Mouse (Mus musculus) WW6 (cell line): ENCODE measurements at regions not wholly inside any gene's neighbourhood (a gene's known extent, or its start where the extent isn't known, plus 50 kb on each side); places are given as distances from the start of the nearest gene placed in this dataset.

Experiments
- DNase-seq: peaks from one replicate; pipeline ENCODE4 v3.0.0-alpha.2; 2013; ENCODE audit warnings: low read depth, low spot score

DNA sequence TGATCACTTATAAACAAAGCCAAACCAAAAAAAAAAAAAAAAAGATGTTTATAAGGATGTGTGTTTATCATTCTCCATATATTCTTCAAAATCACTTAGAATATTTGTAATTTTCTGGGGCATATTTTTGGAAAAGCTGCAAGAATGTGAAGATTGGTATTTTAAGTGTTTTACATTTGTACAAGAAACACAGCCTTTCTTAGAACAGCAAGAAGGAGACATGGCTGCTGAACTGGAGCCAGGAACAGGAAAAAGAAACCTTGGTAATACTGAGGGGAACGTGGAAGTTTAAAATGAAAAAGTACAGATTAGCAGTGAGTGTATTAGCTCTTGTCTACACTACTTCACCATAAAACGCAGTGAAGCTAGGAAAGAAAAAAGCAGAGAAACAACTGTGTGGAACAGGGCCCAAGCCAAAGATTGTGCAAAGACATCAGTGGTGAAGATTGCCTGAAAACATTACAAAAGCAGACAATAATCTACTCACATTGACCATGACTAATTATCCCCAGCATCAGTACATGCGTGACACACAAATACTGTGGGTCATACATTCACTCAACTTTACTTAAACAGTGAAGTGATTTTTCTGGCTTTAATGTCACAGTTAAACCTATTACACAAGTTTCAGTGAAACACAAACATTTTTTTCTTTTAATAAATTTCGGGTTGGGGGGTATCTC, 122.8 kb upstream of the Vegfc start:
- no peak for DNase-seq

GRCm38 (mm10) chr8:53956148-53956547, 121.3 kb upstream of the Vegfc start:
- DNase-seq = no peak

DNA sequence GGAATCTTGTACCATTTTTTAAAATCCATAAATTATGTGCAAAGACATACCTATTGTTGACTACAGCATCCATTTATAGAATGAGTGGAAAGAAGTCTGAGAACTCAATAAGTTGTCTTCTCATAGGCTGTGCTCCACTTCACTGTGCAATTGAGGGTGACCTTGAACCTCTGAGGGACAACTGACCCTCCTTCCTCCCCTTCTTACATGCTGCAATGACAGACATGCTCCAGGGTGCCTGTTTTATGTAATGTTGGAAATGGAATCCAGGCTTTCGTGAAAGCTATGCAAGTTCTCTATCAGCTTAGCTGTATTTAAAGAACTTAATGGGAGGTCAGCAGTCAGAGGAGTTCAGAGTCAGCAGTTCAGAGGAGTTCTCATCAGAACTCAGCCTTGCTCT, 118.9 kb upstream of the Vegfc start:
- no peak for DNase-seq

GRCm38 (mm10) chr8:53962993-53963392, 114.4 kb upstream of the Vegfc start:
- DNase-seq = no peak

- DNase-seq = no peak
Measured at GRCm38 (mm10) chr8:53984296-53984695, 93.1 kb upstream of the Vegfc start.

GRCm38 (mm10) chr8:53985685-53986084, 91.7 kb upstream of the Vegfc start:
- DNase-seq = no peak

GRCm38 (mm10) chr8:53994208-53994607, 83.2 kb upstream of the Vegfc start:
- DNase-seq = no peak

- no peak for DNase-seq
Measured at GRCm38 (mm10) chr8:53997461-53997860, 79.9 kb upstream of the Vegfc start.

DNA sequence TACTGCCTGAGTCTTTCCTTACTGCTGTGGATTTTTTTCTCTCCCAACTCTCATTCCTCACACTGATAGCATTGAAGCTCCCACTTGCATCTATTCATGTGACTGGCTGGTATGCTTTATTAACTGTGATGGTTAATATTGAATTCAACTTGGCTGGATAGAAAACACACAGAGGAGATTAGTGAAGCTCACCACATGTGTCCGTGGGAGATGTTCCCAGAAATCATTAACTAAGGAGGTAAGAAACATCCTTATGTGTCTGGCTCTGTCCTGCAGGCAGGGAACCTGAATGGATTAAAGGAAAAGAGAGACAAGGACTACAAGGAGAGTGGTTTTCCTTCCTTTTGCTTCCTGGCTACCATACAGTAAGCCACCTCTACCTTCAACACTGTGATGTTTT, 74.5 kb upstream of the Vegfc start:
- no peak for DNase-seq

DNA sequence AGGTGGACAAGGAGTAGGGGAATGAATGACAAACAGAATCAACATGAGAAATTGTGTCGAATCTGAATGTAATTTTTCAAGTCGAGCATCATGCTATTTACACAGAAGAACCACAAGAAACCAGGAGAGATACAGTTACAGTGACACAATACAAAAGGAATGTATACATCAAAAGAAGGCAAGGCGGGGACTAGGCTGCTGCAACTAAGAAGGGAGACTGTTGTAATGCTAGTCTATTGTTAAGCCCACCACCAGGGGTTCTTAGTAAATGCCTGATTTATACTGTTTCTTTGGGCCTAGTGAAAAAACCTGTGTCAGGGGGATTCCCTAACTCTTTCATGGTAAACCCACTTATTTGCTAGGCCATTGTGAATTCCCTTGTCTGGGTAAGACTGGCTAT, 63.3 kb upstream of the Vegfc start:
- peak; percentile 24 for DNase-seq

GRCm38 (mm10) chr8:54018535-54019165, 58.8 kb upstream of the Vegfc start:
- no peak for DNase-seq
